Mouse (Mus musculus) myocyte (in vitro differentiated cells): Measurements from ENCODE around the gene Entpd8.

ENCODE experiments used
- CEBPB ChIP-seq: IDR thresholded peaks from 2 replicates; pipeline ENCODE4 v1.6.1; 2011; ENCODE audit warnings: mild to moderate bottlenecking, moderate library complexity; ENCODE audit not compliant: poor library complexity, insufficient read depth, severe bottlenecking
- E2F4 ChIP-seq: IDR thresholded peaks from one replicate; pipeline ENCODE4 v1.6.1; 2011; ENCODE audit warnings: mild to moderate bottlenecking, control low read depth, moderate library complexity; ENCODE audit not compliant: insufficient read depth
- MAX ChIP-seq: IDR thresholded peaks from one replicate; pipeline ENCODE4 v1.6.1; 2011; ENCODE audit warnings: low read depth, mild to moderate bottlenecking, control low read depth
- MYOD1 ChIP-seq, 3 experiments: IDR thresholded peaks; one replicate each; pipeline ENCODE4 v1.6.1; 2011; ENCODE audit warnings: control low read depth in 2 of 3, low read depth in 2 of 3, mild to moderate bottlenecking in 2 of 3, moderate library complexity in 1 of 3; ENCODE audit not compliant: insufficient read length in 2 of 3, control insufficient read depth in 1 of 3
- MYOG ChIP-seq, 3 experiments: IDR thresholded peaks; one replicate each; pipeline ENCODE4 v1.6.1; 2011; ENCODE audit warnings: control low read depth in 2 of 3, low read depth in 2 of 3, mild to moderate bottlenecking in 2 of 3; ENCODE audit not compliant: insufficient read length in 2 of 3, control insufficient read depth in 1 of 3, insufficient read depth in 1 of 3
- POLR2A ChIP-seq: IDR thresholded peaks from one replicate; pipeline ENCODE4 v1.6.1; 2011; ENCODE audit warnings: low read depth, mild to moderate bottlenecking, control low read depth, moderate library complexity; ENCODE audit not compliant: insufficient read length
- POLR2AphosphoS2 ChIP-seq: IDR thresholded peaks from one replicate; pipeline ENCODE4 v1.6.1; 2011; ENCODE audit warnings: low read depth, control low read depth; ENCODE audit not compliant: insufficient read length
- REST ChIP-seq: IDR thresholded peaks from one replicate; pipeline ENCODE4 v1.6.1; 2011; ENCODE audit warnings: mild to moderate bottlenecking, control low read depth, moderate library complexity; ENCODE audit not compliant: insufficient read depth, insufficient read length
- TCF12 ChIP-seq: IDR thresholded peaks from one replicate; pipeline ENCODE4 v1.6.1; 2011; ENCODE audit warnings: mild to moderate bottlenecking, control low read depth; ENCODE audit not compliant: poor library complexity, insufficient read depth, severe bottlenecking
- TCF3 ChIP-seq: IDR thresholded peaks from one replicate; pipeline ENCODE4 v1.6.1; 2011; ENCODE audit warnings: low read depth, control low read depth; ENCODE audit not compliant: insufficient read length
- USF1 ChIP-seq: IDR thresholded peaks from one replicate; pipeline ENCODE4 v1.6.1; 2011; ENCODE audit warnings: low read depth, mild to moderate bottlenecking, control low read depth, moderate library complexity

- TF ChIP-seq POLR2AphosphoS2 (no peak), MAX (no peak), REST (no peak), POLR2A (no peak), CEBPB (no peak), MYOD1 (IDR thresholded peaks at IDR 0.05; ENCODE audit: control insufficient read depth in 1 of 3, insufficient read length in 2 of 3, low read depth in 2 of 3) (no peak), TCF12 (no peak), E2F4 (no peak), TCF3 (no peak), MYOG (IDR thresholded peaks at IDR 0.05; ENCODE audit: control insufficient read depth in 1 of 3, insufficient read depth in 1 of 3, insufficient read length in 2 of 3, low read depth in 2 of 3) (no peak), USF1 (no peak)
Measured at GRCm38 (mm10) chr2:25098956-25099355, 18.9 kb downstream of the Entpd8 start.
